Mouse (Mus musculus) E14TG2a.4 (cell line): ENCODE measurements at regions not wholly inside any gene's neighbourhood (a gene's known extent, or its start where the extent isn't known, plus 50 kb on each side); places are given as distances from the start of the nearest gene placed in this dataset.

Experiments used
- CTCF ChIP-seq: conservative IDR thresholded peaks from 2 replicates; pipeline ENCODE4 v1.5.1; 2014; ENCODE audit warnings: low read length
- POU5F1 ChIP-seq: IDR thresholded peaks from 2 replicates; pipeline ENCODE4 v1.6.1; 2014; ENCODE audit warnings: low read length, borderline replicate concordance

- TF ChIP-seq CTCF (no peak), POU5F1 (no peak)
Observed at GRCm38 (mm10) chr1:89271743-89272142, 182.9 kb upstream of the Agap1 start.
